Mouse (Mus musculus) forebrain, embryonic 16.5 days (tissue): Measurements from ENCODE around the gene L3mbtl4. TPM values are rescaled to one million over a fixed set of nuclear protein-coding genes. Genes with fewer than 3 reads are reported as not detected.

Experiments used
- ATAC-seq: fragments of 200-750 bp; cut with Nextera tagmentation; 2 replicates; pipeline ENCODE4 v1.8.0; 2017; ENCODE audit warnings: mild to moderate bottlenecking, moderate library complexity
- H3K27ac ChIP-seq: fragments of 300-500 bp; sonication (generic); 2 replicates; pipeline ENCODE4 v1.5.1; 2014; ENCODE audit warnings: low read length, control low read depth
- H3K27me3 ChIP-seq: fragments of 300-500 bp; sonication (generic); replicated peaks from 2 replicates; pipeline ENCODE4 v1.6.1; 2014; ENCODE audit warnings: low read length; ENCODE audit not compliant: control insufficient read depth, insufficient read depth
- H3K36me3 ChIP-seq: fragments of 300-500 bp; sonication (generic); 2 replicates; pipeline ENCODE4 v1.6.1; 2014; ENCODE audit not compliant: control insufficient read depth, insufficient read depth
- H3K4me1 ChIP-seq: fragments of 300-500 bp; sonication (generic); replicated peaks from 2 replicates; pipeline ENCODE4 v1.6.1; 2014; ENCODE audit warnings: low read length; ENCODE audit not compliant: control insufficient read depth, insufficient read depth
- H3K4me2 ChIP-seq: fragments of 300-500 bp; sonication (generic); 2 replicates; pipeline ENCODE4 v1.6.1; 2014; ENCODE audit warnings: mild to moderate bottlenecking, low read length, control low read depth
- H3K4me3 ChIP-seq: fragments of 300-500 bp; sonication (generic); replicated peaks from 2 replicates; pipeline ENCODE4 v1.5.1; 2014; ENCODE audit warnings: mild to moderate bottlenecking, low read length, control low read depth
- H3K9ac ChIP-seq: fragments of 300-500 bp; sonication (generic); replicated peaks from 2 replicates; pipeline ENCODE4 v1.6.1; 2014; ENCODE audit warnings: low read depth, low read length, control low read depth
- H3K9me3 ChIP-seq: fragments of 300-500 bp; sonication (generic); 2 replicates; pipeline ENCODE4 v1.6.1; 2016; ENCODE audit warnings: low read length; ENCODE audit not compliant: control insufficient read depth
- WGBS: fragments of 180-500 bp; shearing (Covaris S2); extraction: QIAGEN DNeasy Blood & Tissue Kit; methylation state at CpG from one replicate; pipeline ENCODE4 v1.1.7; 2014; 5-methylcytosine and 5-hydroxymethylcytosine counted together
- polyA plus RNA-seq: library from polyadenylated mRNA; unstranded; fragments of >200 nt; fragmentation: Nextera tagmentation; extraction: Ambion mirVana; gene quantifications from 2 replicates; pipeline ENCODE4 v1.2.1, GENCODE M21; 2015

The L3mbtl4 gene
- polyA plus RNA-seq, 1 experiment from 2014 or later = 3.5 TPM

DNA sequence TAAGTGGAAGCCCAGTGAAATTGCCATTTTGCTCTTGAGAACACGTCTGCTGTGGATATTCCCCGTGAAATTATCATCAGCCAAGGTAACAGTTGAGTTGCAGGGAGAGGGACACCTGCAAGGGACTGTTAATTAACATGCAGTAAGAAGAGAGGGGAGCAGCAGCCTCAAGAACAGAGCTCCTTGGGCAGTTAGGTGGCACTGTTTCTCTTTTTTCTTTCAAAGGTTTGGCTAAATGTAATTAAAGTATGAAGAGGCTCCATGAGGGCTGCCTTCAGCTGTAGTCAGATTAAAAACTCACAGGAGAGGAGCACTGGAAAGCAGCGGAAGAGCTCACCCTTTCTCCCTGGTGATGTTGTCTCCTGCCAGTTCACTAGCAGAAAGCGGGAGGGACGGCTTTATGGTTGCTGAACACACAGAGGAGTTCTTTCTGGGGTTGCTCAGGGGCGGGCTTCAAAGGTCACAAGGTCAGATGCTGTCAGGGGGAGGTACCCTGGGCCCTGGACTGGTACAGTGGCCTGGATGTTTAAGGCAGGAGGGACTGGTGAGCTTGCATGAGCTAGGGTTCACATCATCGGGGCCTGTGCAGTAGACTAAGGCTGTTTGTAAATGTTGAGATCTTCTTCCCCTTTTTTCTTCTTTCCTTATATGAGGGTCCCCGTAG lies 11.7 kb downstream of the L3mbtl4 start:
- Histone ChIP-seq H3K4me2 (no peak overlapping the region), H3K4me1 (no peaks in the 10 kb centered on the region), H3K36me3 (no peaks in the 10 kb centered on the region), H3K4me3 (no peak overlapping the region), H3K27ac (no peak overlapping the region), H3K9me3 (no peaks in the 10 kb centered on the region), H3K27me3 (no peaks in the 10 kb centered on the region), H3K9ac (no peak overlapping the region)
- 28% methylated on average over 8 of the region's 8 CpGs for WGBS
- no peak for ATAC-seq

- H3K9ac ChIP-seq = no peak overlapping the region
- no peaks in the 10 kb centered on the region for H3K4me1 ChIP-seq
- no peak overlapping the region for H3K4me3 ChIP-seq
- ATAC-seq = no peak
- H3K36me3 ChIP-seq = no peaks in the 10 kb centered on the region
- no peaks in the 10 kb centered on the region for H3K27me3 ChIP-seq
- no peak overlapping the region for H3K27ac ChIP-seq
- no peaks in the 10 kb centered on the region for H3K9me3 ChIP-seq
- WGBS = 89% methylated on average over 4 of the region's 4 CpGs
- H3K4me2 ChIP-seq = no peak overlapping the region
Measured at GRCm38 (mm10) chr17:68288094-68288493, 14.5 kb downstream of the L3mbtl4 start.

DNA sequence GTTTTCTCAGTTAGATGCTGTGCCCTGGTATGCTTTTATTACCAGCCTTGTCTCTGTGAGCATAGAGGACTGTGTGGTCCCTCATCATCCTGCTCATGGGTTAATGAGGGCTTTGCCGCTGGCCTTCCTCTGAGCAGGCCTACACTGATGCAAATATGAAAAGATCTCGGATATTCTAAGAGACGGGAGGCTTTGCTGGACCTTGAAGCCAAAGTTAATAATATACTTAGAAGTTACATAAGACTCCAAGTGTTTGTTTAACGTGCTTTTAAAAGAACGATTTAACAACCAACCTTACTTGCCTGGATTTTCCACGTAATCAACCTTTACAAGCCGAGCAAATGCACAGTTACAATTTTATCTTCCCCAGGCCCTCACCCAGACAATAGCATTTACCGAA lies 15.1 kb downstream of the L3mbtl4 start:
- WGBS = 92% methylated on average over 8 of the region's 8 CpGs
- no peak for ATAC-seq
- H3K4me3 ChIP-seq = no peak overlapping the region
- H3K36me3 ChIP-seq = no peaks in the 10 kb centered on the region
- H3K27me3 ChIP-seq = no peaks in the 10 kb centered on the region
- H3K4me1 ChIP-seq = no peaks in the 10 kb centered on the region
- H3K27ac ChIP-seq = no peak overlapping the region
- no peak overlapping the region for H3K9ac ChIP-seq
- no peaks in the 10 kb centered on the region for H3K9me3 ChIP-seq
- H3K4me2 ChIP-seq = no peak overlapping the region

GRCm38 (mm10) chr17:68291713-68292364 lies 18.2 kb downstream of the L3mbtl4 start:
- peak; percentile 36; the same call in 1 of the 2 replicates for ATAC-seq
- 20% methylated on average over 9 of the region's 9 CpGs for WGBS
- no peak overlapping the region for H3K4me3 ChIP-seq

GRCm38 (mm10) chr17:68308381-68308780 lies 34.8 kb downstream of the L3mbtl4 start:
- Histone ChIP-seq H3K27ac (no peak overlapping the region), H3K36me3 (no peaks in the 10 kb centered on the region), H3K9me3 (no peaks in the 10 kb centered on the region), H3K27me3 (no peaks in the 10 kb centered on the region), H3K9ac (no peak overlapping the region), H3K4me1 (no peaks in the 10 kb centered on the region), H3K4me2 (no peak overlapping the region), H3K4me3 (no peak overlapping the region)
- ATAC-seq = 0 out of 2 replicates have a peak, but pooled peaks have one; percentile 43
- WGBS = 60% methylated on average over 6 of the region's 6 CpGs

More at GRCm38 (mm10) chr17:68291713-68292364, 18.2 kb downstream of the L3mbtl4 start:
- H3K27me3 ChIP-seq = no peaks in the 10 kb centered on the region
- no peak overlapping the region for H3K4me2 ChIP-seq
- no peaks in the 10 kb centered on the region for H3K9me3 ChIP-seq
- no peaks in the 10 kb centered on the region for H3K4me1 ChIP-seq
- no peak overlapping the region for H3K27ac ChIP-seq
- no peaks in the 10 kb centered on the region for H3K36me3 ChIP-seq
- H3K9ac ChIP-seq = no peak overlapping the region

GRCm38 (mm10) chr17:68312286-68312927 lies 38.8 kb downstream of the L3mbtl4 start:
- no peak overlapping the region for H3K4me2 ChIP-seq
- H3K4me3 ChIP-seq = no peak overlapping the region
- no peaks in the 10 kb centered on the region for H3K4me1 ChIP-seq
- H3K36me3 ChIP-seq = no peaks in the 10 kb centered on the region
- H3K27ac ChIP-seq = no peak overlapping the region
- no peak overlapping the region for H3K9ac ChIP-seq
- no peak for ATAC-seq
- no peaks in the 10 kb centered on the region for H3K27me3 ChIP-seq
- no peaks in the 10 kb centered on the region for H3K9me3 ChIP-seq
- WGBS = 78% methylated on average over 5 of the region's 5 CpGs

DNA sequence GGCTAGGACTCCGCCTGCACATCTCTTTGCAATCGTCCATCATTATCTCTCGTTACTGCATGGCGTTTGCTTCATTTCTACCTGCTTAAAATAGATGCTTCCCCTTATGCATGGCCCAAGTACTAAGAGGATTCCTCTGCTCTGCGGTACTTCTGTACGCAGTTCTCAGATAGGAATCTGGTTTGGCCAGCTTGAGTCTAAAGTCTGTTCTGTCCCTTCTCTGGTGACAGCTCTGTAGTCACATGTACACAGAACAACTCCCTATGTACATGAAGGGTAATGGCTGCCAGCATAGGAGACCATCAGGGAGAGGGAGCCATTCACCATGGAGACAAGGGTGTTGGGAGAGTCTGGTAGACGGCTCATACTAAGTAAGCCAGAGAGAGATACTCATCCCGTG lies 47.3 kb downstream of the L3mbtl4 start:
- 93% methylated on average over 8 of the region's 8 CpGs for WGBS
- Histone ChIP-seq H3K36me3 (no peaks in the 10 kb centered on the region), H3K4me1 (no peaks in the 10 kb centered on the region), H3K9ac (no peak overlapping the region), H3K27ac (no peak overlapping the region), H3K4me2 (no peak overlapping the region), H3K4me3 (no peak overlapping the region), H3K9me3 (no peaks in the 10 kb centered on the region), H3K27me3 (no peaks in the 10 kb centered on the region)
- no peak for ATAC-seq

DNA sequence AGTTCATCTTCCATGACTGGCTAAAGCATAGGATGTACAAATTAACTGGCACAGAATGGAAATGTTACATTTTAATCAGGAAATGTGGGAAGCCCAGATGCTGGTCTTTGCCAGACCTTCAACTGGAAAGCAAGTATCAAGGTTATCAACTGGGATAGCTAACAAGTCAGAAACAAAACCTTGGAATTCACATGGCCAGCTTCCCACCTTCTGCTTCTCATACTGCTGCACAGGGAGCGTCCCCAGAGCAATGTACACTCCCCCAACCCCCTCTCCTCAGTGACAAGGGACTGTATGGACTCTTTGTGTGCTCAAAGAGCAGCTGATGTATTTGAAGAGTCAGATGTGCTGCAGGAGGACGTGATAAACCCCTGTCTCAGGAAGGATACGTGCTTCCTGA lies 49.0 kb downstream of the L3mbtl4 start:
- no peak overlapping the region for H3K27ac ChIP-seq
- no peak overlapping the region for H3K9ac ChIP-seq
- H3K4me3 ChIP-seq = no peak overlapping the region
- no peaks in the 10 kb centered on the region for H3K36me3 ChIP-seq
- no peaks in the 10 kb centered on the region for H3K27me3 ChIP-seq
- no peaks in the 10 kb centered on the region for H3K9me3 ChIP-seq
- H3K4me2 ChIP-seq = no peak overlapping the region
- H3K4me1 ChIP-seq = no peaks in the 10 kb centered on the region
- WGBS = 74% methylated on average over 3 of the region's 3 CpGs
- ATAC-seq = no peak

DNA sequence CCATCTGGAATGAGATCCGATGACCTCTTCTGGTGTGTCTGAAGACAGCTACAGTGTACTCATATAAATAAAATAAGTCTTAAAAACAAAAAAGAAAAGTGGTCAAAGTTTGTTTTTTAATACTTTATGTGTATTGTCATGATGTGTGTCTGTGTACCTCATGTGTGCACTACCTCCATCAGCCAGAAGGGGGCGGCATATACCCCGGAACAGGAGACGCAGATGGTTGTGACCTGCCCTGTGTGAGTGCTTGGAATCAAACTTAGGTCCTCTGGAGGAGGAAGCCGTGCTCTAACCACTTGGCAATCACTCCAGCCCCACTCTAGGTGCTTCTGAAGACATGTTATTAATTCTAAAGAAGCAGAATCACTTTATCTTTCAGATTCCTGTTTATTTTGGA lies 58.6 kb downstream of the L3mbtl4 start:
- Histone ChIP-seq H3K27me3 (no peaks in the 10 kb centered on the region), H3K9ac (no peak overlapping the region), H3K4me2 (no peak overlapping the region), H3K9me3 (no peaks in the 10 kb centered on the region), H3K27ac (no peak overlapping the region), H3K4me1 (no peaks in the 10 kb centered on the region), H3K36me3 (no peaks in the 10 kb centered on the region), H3K4me3 (no peak overlapping the region)
- WGBS = 85% methylated on average over 5 of the region's 5 CpGs
- ATAC-seq = no peak
